Mouse (Mus musculus) limb, embryonic 12.5 days (tissue): ENCODE measurements around the gene Mta2. TPM values are rescaled to one million over a fixed set of nuclear protein-coding genes. Genes with fewer than 3 reads are reported as not detected.
A peak's percentile ranks its signal among the peaks of the same experiment; 100 is the strongest.

Experiments used
- ATAC-seq: fragments of 200-750 bp; cut with Nextera tagmentation; 2 replicates; pipeline ENCODE4 v1.8.0; 2017; ENCODE audit warnings: low read depth, moderate TSS enrichment; ENCODE audit not compliant: insufficient number of reproducible peaks, insufficient read depth, low FRiP score, low TSS enrichment
- H3K27ac ChIP-seq: fragments of 300-500 bp; sonication (generic); 2 replicates; pipeline ENCODE4 v1.5.1; 2016; ENCODE audit warnings: mild to moderate bottlenecking, moderate library complexity
- H3K27me3 ChIP-seq: fragments of 300-500 bp; sonication (generic); 2 replicates; pipeline ENCODE4 v1.6.1; 2016; ENCODE audit warnings: mild to moderate bottlenecking, moderate library complexity
- H3K36me3 ChIP-seq: fragments of 300-500 bp; sonication (generic); 2 replicates; pipeline ENCODE4 v1.6.1; 2016; ENCODE audit warnings: mild to moderate bottlenecking, moderate library complexity
- H3K4me1 ChIP-seq: fragments of 300-500 bp; sonication (generic); replicated peaks from 2 replicates; pipeline ENCODE4 v1.6.1; 2016
- H3K4me2 ChIP-seq: fragments of 300-500 bp; sonication (generic); 2 replicates; pipeline ENCODE4 v1.6.1; 2016; ENCODE audit warnings: mild to moderate bottlenecking, moderate library complexity
- H3K4me3 ChIP-seq: fragments of 300-500 bp; sonication (generic); replicated peaks from 2 replicates; pipeline ENCODE4 v1.5.1; 2016; ENCODE audit warnings: mild to moderate bottlenecking
- H3K9ac ChIP-seq: fragments of 300-500 bp; sonication (generic); replicated peaks from 2 replicates; pipeline ENCODE4 v1.6.1; 2016; ENCODE audit warnings: mild to moderate bottlenecking, moderate library complexity
- H3K9me3 ChIP-seq: fragments of 300-500 bp; sonication (generic); 2 replicates; pipeline ENCODE4 v1.6.1; 2016; ENCODE audit warnings: mild to moderate bottlenecking, moderate library complexity
- WGBS: fragments of 180-500 bp; shearing (Covaris S2); methylation state at CpG from one replicate; pipeline ENCODE4 v1.1.7; 2016; 5-methylcytosine and 5-hydroxymethylcytosine counted together
- polyA plus RNA-seq: library from polyadenylated mRNA; unstranded; fragments of >200 nt; fragmentation: Nextera tagmentation; extraction: Ambion mirVana; gene quantifications from 2 replicates; pipeline ENCODE4 v1.2.1, GENCODE M21; 2016

Gene Mta2
- polyA plus RNA-seq, 1 experiment from 2014 or later: 231 TPM

DNA sequence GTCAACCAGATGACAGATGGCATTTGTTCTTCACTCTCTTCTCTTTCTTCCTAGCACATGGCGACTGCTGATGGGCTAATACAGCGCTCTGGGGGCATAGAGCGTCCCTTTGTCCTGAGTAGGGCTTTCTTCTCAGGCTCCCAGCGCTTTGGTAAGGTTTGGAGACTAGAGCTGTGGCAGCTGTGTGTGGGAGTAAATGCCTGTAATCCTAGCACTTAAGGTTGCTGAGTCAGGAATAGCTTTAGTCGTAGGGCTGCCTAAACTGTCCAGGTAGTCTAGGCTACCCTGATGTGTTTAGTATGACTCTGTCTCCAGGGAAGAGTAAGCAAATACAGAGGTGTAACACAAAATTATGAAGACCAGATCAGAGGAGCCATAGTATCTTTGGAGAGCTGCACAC, 29.9 kb upstream of the Mta2 start:
- ATAC-seq: no peak
- WGBS: 91% methylated on average over 5 of the region's 5 CpGs

DNA sequence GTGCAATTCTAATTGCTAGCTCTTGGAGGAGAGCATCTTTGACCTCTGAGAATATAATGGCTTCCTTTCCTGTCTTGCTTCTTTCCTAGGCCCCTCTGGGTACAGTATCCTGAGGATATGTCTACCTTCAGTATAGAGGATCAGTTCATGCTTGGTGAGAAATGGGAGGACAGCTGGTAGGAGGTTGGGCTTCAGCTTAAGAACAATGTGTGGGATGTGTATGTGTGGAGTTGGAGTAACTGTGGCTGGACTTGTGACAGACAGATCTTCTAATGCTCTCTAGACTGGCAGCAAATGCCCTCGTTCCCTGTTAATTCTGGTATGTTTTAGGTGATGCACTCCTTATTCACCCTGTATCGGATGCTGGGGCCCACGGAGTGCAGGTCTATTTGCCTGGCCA, 27.5 kb upstream of the Mta2 start:
- no peak overlapping the region for H3K4me3 ChIP-seq
- H3K27ac ChIP-seq: no peak overlapping the region
- H3K4me1 ChIP-seq: no peaks in the 10 kb centered on the region
- H3K27me3 ChIP-seq: no peaks in the 10 kb centered on the region
- H3K9me3 ChIP-seq: no peaks in the 10 kb centered on the region
- ATAC-seq: no peak
- no peak overlapping the region for H3K4me2 ChIP-seq
- H3K9ac ChIP-seq: no peak overlapping the region
- WGBS: 91% methylated on average over 3 of the region's 3 CpGs
- H3K36me3 ChIP-seq: peaks cover 80% of the 10 kb centered on the region

More for the DNA sequence above, 29.9 kb upstream of the Mta2 start:
- peaks cover 100% of the 10 kb centered on the region for H3K36me3 ChIP-seq
- no peak overlapping the region for H3K4me3 ChIP-seq
- no peaks in the 10 kb centered on the region for H3K9me3 ChIP-seq
- no peak overlapping the region for H3K27ac ChIP-seq
- no peak overlapping the region for H3K4me2 ChIP-seq
- H3K27me3 ChIP-seq: no peaks in the 10 kb centered on the region
- no peak overlapping the region for H3K9ac ChIP-seq
- H3K4me1 ChIP-seq: no peaks in the 10 kb centered on the region

DNA sequence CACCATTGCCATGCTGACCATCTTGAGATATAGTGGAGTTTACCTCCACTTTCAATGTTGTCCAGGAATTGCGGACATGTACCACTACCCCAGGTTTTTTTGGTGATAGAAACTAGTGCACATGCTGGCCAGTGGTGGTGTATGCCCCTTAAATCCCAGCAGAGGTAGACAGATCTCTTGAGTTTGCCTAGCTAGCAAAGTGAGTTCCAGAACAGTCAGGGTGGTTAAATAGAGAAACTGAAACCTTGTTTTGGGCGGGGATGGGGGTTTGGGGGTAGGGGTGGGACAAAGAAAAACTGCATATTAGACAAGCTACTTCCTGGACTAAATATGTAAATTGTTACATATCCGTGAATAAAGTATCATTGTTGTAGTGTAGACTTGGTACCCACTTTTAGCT, 22.7 kb upstream of the Mta2 start:
- Histone ChIP-seq H3K4me3 (no peak overlapping the region), H3K27me3 (no peaks in the 10 kb centered on the region), H3K4me1 (peaks cover 15% of the 10 kb centered on the region), H3K27ac (no peak overlapping the region), H3K36me3 (peaks cover 50% of the 10 kb centered on the region), H3K9me3 (no peaks in the 10 kb centered on the region), H3K4me2 (no peak overlapping the region), H3K9ac (no peak overlapping the region)
- WGBS: 95% methylated on average over 3 of the region's 3 CpGs
- ATAC-seq: no peak

GRCm38 (mm10) chr19:8919684-8920072, 22.0 kb upstream of the Mta2 start:
- Histone ChIP-seq H3K36me3 (peaks cover 43% of the 10 kb centered on the region), H3K27me3 (no peaks in the 10 kb centered on the region), H3K9me3 (no peaks in the 10 kb centered on the region), H3K9ac (0 out of 2 replicates have a peak overlapping the region, but pooled peaks have one; percentile 75), H3K4me2 (peak overlapping the region; percentile 82), H3K4me3 (peak overlapping the region; percentile 84), H3K4me1 (peaks cover 15% of the 10 kb centered on the region), H3K27ac (peak overlapping the region; percentile 90)
- WGBS: 72% methylated on average over 6 of the region's 6 CpGs
- ATAC-seq: no peak

DNA sequence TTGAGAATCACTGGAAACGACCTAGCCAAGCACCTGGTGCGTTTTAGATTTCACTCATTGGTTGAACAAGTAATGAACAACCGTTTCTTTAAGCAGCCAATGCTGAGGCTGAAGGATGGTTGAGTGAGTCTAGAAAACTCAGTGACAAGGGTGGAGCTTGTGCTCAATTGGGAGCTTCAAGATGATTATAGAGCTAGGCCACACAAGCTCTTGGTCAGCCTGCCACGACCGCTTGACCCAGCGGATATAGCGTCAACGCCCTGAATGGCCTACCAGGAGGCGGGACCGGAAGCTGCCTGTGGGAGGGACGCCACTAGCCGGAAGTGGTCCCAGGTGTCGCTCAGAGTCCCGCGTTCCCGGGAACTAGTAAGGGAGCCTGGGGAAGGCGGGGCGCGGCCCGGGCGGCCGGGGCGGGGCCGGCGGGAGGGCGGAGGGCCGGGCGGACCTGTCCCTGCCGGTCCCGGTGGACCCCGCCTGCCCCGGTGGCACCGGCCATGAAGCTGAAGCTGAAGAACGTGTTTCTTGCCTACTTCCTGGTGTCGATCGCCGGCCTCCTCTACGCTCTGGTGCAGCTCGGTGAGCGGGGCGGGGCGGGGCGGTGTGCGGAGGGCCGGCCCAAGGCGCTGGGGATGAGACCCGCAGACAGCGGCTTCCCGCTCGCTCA, 21.5 kb upstream of the Mta2 start, which contains the start of gene B3gat3:
Gene B3gat3 (plus strand): TSS at position 302 of the 664 bp plus-strand sequence.
- H3K27ac ChIP-seq: peak within 1 kb of the TSS; percentile 90
- peak within 1 kb of the TSS; percentile 75 for H3K9ac ChIP-seq

GRCm38 (mm10) chr19:8920836-8921291, 20.8 kb upstream of the Mta2 start:
- Histone ChIP-seq H3K4me2 (peak overlapping the region; percentile 82), H3K36me3 (peaks cover 39% of the 10 kb centered on the region), H3K9me3 (no peaks in the 10 kb centered on the region), H3K4me1 (peaks cover 15% of the 10 kb centered on the region), H3K4me3 (peak overlapping the region; percentile 84), H3K9ac (peak overlapping the region; percentile 75), H3K27ac (peak overlapping the region; percentile 90), H3K27me3 (no peaks in the 10 kb centered on the region)
- ATAC-seq: no peak
- WGBS: 1% methylated on average over 6 of the region's 6 CpGs

More for the DNA sequence above, 21.5 kb upstream of the Mta2 start, which contains the start of gene B3gat3:
- Histone ChIP-seq H3K4me3 (peak within 1 kb of the TSS; percentile 84), H3K36me3 (peaks cover 39% of the 10 kb centered on the region), H3K4me2 (peak within 1 kb of the TSS; percentile 82), H3K27me3 (no peaks in the 10 kb centered on the region), H3K9me3 (no peaks in the 10 kb centered on the region), H3K4me1 (peaks cover 15% of the 10 kb centered on the region)
- ATAC-seq: peak; percentile 93
- WGBS: 3% methylated on average over 42 of the region's 50 CpGs

- no peak for ATAC-seq
- 0 out of 2 replicates have a peak overlapping the region, but pooled peaks have one; percentile 7 for H3K4me3 ChIP-seq
These were observed 19.9 kb upstream of the Mta2 start for GRCm38 (mm10) chr19:8921741-8922140.

GRCm38 (mm10) chr19:8926766-8927165, 14.9 kb upstream of the Mta2 start:
- 94% methylated on average over 2 of the region's 2 CpGs for WGBS
- no peak overlapping the region for H3K27ac ChIP-seq

More at GRCm38 (mm10) chr19:8921741-8922140, 19.9 kb upstream of the Mta2 start:
- 77% methylated on average over 9 of the region's 9 CpGs for WGBS
- H3K9ac ChIP-seq: no peak overlapping the region
- H3K9me3 ChIP-seq: no peaks in the 10 kb centered on the region
- peaks cover 15% of the 10 kb centered on the region for H3K4me1 ChIP-seq
- H3K4me2 ChIP-seq: peak overlapping the region; percentile 82
- no peaks in the 10 kb centered on the region for H3K27me3 ChIP-seq
- H3K27ac ChIP-seq: peak overlapping the region; percentile 17; the same call in 1 of the 2 replicates
- H3K36me3 ChIP-seq: peaks cover 39% of the 10 kb centered on the region

DNA sequence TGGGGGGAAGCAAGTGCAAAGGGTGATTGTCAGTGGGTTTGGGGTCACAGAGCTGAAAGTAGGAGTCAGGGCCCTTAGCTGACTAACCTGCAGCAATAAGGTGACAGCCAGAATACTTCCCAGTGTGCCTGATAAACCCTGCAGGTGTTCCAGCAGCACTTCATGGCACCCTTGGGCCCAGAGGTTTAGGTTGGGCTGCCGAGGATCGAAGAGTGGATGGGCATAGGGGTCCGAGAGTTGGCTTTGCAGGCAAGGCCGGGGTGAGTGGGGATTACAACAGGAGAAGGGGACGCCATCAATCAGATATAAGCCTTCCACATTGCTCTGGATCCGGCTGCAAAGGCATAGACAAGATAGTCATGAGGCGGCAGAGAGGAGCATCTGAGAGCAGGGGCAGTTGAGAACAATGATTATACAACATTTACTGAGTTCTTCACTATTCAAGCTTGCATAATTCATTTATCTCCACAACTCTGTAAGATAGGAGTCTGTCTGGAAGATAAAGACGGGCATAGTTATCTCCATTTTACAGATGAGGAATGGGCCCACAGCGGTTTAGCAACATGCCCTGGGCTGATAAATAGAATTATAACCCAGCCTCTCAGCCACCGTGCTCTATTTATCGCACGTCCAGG, 13.7 kb upstream of the Mta2 start:
- no peak for ATAC-seq
- Histone ChIP-seq H3K4me3 (no peak overlapping the region), H3K27me3 (no peaks in the 10 kb centered on the region), H3K4me2 (no peak overlapping the region), H3K9me3 (no peaks in the 10 kb centered on the region), H3K4me1 (peaks cover 17% of the 10 kb centered on the region), H3K9ac (no peak overlapping the region), H3K36me3 (peaks cover 47% of the 10 kb centered on the region), H3K27ac (no peak overlapping the region)
- 89% methylated on average over 12 of the region's 12 CpGs for WGBS

More at GRCm38 (mm10) chr19:8926766-8927165, 14.9 kb upstream of the Mta2 start:
- no peak overlapping the region for H3K9ac ChIP-seq
- H3K9me3 ChIP-seq: no peaks in the 10 kb centered on the region
- ATAC-seq: no peak
- peaks cover 18% of the 10 kb centered on the region for H3K4me1 ChIP-seq
- no peak overlapping the region for H3K4me2 ChIP-seq
- H3K36me3 ChIP-seq: peaks cover 51% of the 10 kb centered on the region
- no peak overlapping the region for H3K4me3 ChIP-seq
- no peaks in the 10 kb centered on the region for H3K27me3 ChIP-seq

- ATAC-seq: peak; percentile 37
- WGBS: 16% methylated on average over 16 of the region's 16 CpGs
These were observed 12.9 kb upstream of the Mta2 start for GRCm38 (mm10) chr19:8928689-8929223.

More at GRCm38 (mm10) chr19:8928689-8929223, 12.9 kb upstream of the Mta2 start:
- Histone ChIP-seq H3K9me3 (no peaks in the 10 kb centered on the region), H3K4me3 (peak overlapping the region; percentile 80), H3K9ac (peak overlapping the region; percentile 87; the same call in 1 of the 2 replicates), H3K36me3 (peaks cover 47% of the 10 kb centered on the region), H3K4me2 (peak overlapping the region; percentile 73), H3K27ac (peak overlapping the region; percentile 83; the same call in 1 of the 2 replicates), H3K27me3 (no peaks in the 10 kb centered on the region), H3K4me1 (peaks cover 17% of the 10 kb centered on the region)
